Mouse (Mus musculus): ENCODE data around the gene Sugp1.
A peak's percentile ranks its signal among the peaks of the same experiment; 100 is the strongest.
"Not testable (repeated sequence)": the region's sequence is repeated elsewhere in the genome, so short reads cannot be mapped to it uniquely, and the experiment has no call there.

The Sugp1 gene

DNA sequence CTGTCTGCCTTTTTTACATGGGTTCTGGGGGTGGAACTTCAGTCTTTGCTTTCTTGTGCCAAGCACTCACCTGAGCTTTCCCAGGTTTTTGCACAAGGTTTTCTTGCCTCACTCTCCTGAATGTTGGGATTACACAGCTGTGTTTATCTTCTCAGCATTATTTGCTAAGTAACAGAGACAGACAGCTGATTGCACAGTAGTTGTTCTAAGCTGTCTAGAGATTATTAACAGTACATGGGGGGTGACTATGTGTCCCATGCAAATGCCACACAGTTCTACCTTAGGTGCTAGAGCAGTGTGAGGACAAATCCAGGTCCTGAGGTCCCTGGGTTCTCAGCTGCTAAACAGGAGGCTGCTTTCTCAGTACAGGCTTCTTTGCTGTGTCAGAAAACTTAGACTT is 7.0 kb downstream of the Sugp1 start:
- DNase-seq (ENCODE audit: low spot score), result no peak

DNA sequence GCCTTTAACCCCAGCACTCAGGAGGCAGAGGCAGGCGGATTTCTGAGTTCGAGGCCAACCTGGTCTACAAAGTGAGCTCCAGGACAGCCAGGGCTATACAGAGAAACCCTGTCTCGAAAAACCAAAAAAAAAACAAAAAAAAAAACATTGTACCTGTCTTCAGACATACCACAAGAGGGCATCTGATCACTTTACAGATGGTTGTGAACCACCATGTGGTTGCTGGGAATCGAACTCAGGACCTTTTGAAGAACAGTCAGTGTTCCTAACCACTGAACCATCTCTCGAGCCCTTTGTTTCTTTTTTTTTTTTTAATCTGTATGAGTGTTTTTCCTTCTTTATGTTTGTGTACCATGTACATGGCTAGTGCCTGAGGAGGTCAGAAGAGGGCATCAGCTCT is 7.8 kb downstream of the Sugp1 start:
- DNase-seq (ENCODE audit: low spot score), result not testable (repeated sequence)

DNA sequence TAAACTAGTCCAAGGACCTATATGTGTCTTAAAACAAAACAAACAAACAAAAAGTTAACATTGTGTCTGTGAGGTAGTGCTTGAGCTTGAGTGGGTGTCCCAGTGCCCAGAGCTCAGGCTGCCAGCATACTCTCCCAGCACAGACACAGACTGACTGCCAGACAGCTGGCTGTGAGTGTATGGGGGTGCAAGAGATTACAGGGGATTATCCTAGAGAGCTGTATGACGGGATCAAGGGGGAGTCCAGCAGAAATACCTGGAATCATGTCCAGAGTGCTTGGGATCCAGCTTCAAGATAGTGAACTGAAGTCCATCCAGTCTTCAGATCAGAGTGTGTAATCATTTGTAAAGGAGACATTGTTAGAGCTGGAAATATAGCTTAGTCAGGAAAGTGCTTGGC is 15.1 kb downstream of the Sugp1 start:
- DNase-seq (ENCODE audit: low spot score), result no peak

DNA sequence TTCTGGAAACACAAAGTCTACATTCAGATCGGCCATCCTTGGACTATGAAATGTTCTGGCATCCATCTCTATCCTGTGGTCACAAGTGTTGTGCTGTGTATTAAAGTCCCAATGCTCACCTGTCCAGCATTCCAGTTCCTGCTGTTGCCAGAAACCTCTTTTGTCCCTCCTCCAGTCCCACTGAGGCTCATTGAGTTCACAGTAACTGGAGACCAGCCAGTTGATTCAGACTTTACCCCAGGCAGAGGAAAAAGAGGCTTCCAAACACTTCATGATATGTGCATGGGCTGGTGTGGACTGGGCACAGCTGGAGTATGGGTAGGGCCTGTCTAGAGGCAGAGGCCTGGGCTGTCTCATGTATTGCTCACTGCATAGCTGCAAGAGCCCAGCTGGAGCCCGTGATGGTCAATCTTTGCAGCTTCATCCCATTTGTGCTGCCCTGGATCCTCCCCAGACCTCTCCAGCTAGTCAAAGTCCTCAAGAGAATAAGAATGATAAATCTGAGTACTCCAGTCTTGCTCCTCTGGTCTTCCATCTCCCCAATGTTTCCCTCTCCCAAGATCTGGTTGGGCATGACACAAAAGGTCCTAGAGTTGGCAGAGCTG is 29.3 kb downstream of the Sugp1 start:
- no peak for DNase-seq (ENCODE audit: low spot score)

DNA sequence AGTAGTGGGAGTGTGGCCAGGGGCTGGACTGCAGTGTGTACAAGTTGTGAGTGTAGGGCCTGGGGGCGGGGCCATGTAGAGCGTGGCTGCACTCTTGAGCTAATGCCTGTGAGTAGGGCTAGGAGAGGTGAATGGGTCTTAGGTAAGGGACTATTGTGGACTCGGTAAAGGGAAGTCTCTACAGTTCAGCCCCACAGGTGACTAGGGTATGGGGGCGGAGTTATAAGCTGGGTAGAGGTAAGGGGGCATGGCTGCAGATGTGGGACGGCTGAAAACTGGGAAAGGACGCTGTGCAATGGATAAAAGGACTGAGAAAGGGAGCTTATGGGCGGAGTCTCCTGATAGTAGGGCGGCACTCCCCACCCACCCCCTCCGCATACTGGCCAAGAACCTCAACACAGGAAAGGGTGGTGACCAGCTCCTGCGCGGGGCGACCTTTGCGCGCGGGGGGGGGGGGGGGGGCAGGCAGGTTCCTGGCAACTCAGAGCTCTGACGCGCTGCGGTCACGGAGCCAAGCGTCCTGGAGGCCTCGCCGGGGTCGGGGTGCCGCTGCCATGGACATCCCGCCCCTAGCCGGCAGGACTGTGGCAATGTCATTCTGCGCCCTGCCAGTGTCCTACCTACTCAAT is 29.9 kb downstream of the Sugp1 start, which contains the start of gene Tm6sf2:
Gene Tm6sf2 (plus strand): TSS at position 484 of the 629 bp plus-strand sequence.
- no peak for DNase-seq (ENCODE audit: low spot score)

DNA sequence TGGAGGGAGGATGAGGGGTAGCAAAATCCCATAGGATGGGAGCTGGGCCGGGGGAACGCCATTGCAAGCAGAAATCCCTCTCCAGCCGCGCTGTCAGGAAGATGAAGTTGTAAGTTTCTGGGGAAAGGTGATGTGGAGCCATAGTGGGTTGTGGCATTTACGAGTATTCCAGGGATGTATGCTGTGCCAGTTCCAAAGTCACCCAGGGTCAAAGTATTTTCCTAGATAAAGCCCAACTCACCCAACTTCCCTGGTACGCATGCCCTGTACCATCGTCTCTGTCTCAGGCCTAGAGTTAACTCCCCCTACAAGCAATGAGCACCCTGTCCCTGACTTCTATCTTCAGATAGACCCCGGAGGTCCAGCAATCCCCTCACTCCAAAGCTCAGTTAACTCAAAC is 30.5 kb downstream of the Sugp1 start:
- no peak for DNase-seq (ENCODE audit: low spot score)

DNA sequence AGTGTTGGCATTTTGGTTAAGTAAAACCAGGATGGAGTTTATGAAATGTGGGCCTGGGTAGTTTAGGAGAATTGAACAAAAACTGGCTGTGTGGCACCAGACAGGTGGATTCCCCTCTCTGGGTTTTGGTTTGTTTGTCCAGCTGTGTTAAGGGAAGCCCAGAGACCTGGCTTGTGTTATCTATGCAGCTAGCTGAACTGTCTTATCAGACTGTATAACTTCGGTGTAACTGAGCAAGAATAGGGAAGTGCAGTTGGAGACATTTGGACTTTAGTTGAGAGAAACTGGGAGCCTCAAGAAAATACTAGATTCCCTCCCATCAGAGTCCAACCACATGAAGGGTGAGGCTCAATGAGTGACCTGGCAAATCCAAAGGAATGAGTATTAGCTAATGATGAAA is 31.1 kb downstream of the Sugp1 start:
- DNase-seq (ENCODE audit: low spot score), result no peak

DNA sequence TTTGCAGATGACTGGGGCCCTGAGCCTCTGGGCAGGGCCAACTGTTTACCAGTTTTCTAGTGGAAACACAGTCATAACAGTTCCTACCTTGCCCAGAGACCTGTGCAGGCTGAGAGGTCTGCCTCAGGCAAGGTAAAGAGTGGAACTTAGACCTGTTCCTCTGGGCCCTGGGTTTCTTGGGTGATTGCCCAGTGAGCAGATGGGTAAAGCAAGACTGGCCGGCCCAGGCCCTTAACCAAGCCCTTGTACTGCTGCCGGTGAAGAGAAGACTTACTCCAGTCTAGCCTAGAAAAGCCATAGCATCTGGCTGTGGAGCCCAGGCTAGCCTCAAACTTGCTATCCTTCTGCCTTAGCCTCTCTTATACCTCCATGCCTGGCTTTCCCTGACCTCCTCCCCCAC is 39.4 kb downstream of the Sugp1 start:
- DNase-seq (ENCODE audit: low spot score), result no peak

DNA sequence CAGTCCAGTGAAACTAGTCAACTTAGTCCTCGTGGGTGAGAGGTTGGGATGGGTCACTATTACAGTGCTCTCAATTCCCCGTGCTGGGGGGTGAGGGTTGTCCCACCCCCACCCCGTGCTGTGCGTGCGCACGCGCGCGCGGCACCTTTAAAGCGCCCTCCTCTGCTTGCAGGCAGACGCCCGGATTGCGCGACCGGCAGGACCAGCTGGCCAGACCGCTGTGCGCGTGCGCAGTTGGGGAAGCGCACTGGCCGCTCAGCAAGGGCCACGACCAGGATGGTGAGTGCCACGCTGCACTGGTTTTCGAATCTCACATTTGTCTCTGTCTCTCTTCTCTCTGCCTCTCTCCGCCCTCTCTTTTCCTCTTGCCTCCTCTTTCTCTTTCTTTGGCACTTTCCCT is 40.7 kb downstream of the Sugp1 start, which contains the start of gene Hapln4:
Gene Hapln4 (plus strand): TSS at position 173 of the 400 bp plus-strand sequence.
- DNase-seq (ENCODE audit: low spot score), result peak; percentile 19

DNA sequence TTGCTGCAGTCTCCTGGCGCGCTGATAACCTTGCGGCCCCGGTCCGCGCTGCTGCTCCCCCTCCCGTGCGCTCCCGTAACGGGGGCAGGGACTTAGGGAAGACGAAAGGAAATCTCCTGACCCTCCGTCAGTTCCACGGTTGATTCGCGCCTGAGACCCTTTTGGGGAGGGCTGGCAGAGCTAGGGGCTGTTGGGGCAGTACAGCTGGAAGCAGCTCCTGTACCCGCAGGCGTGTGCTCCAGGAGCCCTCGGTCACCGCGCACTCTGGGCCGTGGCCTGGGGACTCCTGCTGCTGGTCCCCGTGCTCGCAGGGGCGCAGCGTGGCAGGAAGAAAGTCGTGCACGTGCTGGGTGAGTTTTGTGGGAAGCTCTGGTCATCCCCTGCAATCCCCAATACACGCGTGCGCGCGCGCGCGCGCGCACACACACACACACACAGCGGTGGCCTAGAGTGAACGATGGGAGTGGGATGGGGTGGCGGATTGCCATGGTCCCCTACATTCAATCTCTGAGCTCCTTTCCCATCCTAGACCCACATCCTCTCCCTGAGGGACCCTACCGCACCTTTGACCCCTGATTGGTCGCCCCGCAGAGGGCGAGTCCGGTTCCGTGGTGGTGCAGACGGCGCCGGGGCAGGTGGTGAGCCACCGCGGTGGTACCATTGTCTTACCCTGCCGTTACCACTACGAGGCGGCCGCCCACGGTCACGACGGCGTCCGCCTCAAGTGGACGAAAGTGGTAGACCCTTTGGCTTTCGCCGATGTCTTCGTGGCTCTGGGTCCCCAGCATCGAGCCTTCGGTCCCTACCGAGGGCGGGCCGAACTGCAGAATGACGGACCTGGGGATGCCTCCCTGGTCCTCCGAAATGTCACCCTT is 41.8 kb downstream of the Sugp1 start:
- no peak for DNase-seq (ENCODE audit: low spot score)

DNA sequence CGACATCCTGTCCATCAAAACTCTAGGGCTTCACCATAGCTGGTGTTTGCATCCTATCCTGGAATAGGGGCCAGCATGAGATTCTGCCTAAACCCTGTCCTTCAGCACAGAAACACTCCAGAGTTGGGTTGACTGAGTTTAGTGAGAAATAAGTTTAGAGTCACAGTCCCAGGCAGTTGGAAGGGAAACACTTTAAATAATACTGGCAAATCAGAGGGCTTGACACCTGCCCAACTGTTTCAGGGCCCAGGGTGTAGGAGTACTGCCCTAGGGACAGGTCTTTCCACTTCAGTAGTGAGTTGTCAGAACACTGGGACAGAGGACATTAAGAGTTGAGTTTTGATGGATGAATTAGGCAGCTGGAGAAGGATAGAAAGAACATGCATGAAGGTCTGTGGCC is 43.5 kb downstream of the Sugp1 start:
- DNase-seq (ENCODE audit: low spot score), result no peak

DNA sequence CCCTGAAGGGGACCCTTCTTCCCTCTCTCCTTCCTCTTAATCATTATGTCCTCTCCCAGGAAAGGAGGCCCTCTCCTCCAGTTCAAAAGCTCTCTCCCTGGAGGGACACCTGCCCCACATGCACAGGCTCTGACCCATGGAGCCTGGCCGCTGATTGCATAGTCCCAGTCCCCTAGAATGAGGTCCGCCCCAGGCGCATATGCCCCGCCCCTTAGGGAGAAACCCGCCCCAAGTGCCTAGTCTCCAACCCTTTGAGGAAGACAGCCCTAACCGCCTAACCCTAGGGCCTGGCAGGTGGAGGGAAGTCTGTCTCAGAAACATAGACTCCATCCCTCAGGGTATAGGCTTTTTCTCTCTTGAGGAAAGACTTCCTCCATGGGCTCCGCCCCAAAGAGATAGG is 44.6 kb downstream of the Sugp1 start:
- DNase-seq (ENCODE audit: low spot score), result no peak

DNA sequence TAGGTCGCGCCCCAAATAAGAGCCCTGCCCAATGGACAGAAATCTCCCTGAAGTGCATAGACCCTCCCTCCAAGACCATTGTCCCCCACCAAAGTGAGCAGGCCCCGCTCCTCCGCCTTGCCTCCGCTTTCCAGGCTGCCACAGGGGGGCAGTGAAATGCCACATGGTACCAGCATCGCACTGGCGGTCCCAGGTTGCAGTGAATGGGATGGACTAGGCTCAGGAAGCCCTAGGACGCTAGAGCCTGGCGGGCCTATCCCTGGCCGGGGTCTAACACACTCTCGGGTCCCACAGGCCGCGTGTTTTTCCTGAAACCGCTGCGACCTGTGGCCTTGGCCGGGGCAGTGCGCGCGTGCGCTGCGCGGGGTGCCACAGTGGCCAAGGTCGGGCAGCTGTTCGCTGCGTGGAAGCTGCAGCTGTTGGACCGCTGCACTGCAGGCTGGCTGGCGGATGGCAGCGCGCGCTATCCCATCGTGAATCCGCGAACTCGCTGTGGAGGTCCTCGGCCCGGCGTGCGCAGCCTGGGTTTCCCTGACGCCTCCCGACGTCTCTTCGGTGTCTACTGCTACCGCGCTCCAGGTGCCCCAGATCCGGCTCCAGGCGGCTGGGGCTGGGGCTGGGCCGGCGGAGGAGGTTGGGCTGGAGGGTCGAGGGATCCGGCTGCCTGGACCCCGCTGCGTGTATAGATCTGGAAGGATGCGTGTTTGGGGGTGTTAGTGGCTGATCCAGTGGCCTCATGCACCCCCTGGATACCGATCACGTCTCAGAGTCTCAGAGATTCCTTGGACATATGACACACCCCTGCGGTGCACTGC is 45.4 kb downstream of the Sugp1 start:
- no peak for DNase-seq (ENCODE audit: low spot score)

DNA sequence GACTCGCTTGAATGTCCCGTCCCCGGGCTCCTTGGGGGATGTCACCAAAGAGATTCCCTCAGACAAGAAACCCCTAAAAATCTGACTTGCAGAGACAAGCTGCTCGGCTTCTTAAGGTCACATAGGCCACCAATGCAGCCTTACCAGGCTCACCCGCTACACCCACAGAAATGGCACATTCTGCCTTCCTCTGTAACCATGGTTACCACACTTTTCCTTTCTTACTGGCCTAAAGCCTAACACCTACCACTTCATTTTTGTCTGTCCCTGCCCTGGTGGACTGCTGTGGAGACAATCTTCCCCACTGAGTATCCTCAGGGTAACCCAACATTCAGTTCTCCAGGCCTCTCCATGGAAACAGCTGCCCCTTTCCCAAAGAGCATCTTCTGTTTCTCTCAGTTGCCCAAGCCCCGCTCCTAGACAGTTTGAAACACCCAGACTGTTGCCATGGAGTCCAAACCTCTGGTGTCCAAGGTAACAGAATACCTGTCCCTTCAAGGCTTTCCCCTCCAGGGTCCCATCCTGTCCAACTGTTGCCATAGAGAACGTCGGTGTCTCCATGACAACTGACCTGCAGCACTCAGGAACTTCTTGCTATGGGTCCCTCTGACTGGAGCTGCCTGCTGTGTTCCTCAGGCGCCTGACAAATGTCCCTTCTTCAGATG is 46.8 kb downstream of the Sugp1 start:
- no peak for DNase-seq (ENCODE audit: low spot score)

DNA sequence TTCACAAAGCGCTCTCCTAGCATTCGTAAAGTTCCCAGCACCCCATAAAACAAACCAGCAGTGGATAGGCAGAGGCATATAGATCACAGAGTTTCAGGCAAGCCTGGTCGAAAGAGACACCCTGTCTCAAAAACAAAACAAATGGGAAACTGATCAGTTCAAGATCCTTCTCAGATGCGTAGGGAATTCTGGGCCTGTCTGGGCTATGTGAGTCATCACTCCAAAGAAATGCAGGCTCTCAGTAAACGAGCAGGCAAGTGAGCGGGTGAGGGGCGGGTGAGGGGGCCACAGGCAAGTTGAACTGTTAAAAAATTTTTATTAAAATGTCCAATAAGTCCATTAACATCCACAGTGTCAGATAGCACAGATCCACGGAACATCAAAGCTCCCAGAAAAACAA is 50.2 kb downstream of the Sugp1 start:
- DNase-seq (ENCODE audit: low spot score), result no peak

DNA sequence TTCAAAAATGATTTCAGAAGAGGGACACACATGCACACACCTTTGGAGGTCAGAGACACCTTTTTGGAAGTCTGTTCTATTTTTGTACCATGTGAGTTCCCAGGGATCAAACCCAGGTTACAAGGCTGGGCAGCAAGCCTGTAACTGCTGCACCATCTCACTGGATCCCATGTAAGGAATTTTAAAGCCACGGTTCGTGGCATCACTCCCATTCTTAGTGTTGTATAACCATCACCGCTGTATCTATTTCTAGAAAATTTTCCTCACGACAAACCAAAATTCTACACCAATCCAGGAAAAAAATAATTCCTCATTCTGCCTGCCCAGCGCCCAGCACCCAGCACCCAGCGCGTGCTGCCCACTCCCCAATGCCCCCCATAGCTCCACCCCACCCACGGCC is 56.7 kb downstream of the Sugp1 start:
- no peak for DNase-seq (ENCODE audit: low spot score)

DNA sequence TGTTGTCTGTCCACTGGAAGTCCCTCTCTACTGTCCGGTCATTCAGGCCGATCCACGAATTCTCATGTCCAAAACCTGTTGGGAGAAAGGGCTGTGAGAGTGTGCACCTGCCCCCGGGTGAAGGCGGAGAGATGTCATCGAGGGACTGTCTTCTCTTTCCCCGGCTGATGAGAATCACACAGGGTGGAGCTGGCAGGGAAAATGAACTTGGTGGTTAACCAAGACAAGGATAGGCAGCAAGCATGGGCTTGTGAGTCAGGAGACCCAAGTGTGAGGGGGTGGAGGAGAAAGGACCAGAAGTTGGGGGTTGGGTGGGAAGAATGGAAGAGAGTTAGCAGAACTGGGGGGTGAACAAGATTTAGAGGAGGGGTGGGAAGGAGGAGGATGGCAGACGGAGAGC is 57.6 kb downstream of the Sugp1 start:
- DNase-seq (ENCODE audit: low spot score), result no peak

DNA sequence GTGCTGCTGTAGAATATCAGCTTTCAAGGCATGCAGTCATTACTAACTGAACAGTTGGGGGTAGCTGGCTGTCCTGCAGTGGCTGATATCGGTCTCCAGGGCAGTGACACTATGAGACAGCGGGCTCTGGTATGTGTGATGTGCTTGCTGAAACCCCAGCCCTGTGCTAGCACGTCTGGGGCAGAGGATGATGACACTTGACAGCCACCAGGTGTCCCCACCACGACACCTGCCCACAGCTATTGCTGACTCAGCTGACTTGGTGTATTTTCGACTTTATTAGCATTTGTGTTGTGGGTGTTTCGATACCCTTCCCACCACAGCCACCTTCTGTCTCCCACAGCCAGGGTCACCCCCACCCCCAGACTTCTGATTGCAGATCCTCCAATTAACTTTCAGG is 61.9 kb downstream of the Sugp1 start:
- DNase-seq (ENCODE audit: low spot score), result peak; percentile 14

DNA sequence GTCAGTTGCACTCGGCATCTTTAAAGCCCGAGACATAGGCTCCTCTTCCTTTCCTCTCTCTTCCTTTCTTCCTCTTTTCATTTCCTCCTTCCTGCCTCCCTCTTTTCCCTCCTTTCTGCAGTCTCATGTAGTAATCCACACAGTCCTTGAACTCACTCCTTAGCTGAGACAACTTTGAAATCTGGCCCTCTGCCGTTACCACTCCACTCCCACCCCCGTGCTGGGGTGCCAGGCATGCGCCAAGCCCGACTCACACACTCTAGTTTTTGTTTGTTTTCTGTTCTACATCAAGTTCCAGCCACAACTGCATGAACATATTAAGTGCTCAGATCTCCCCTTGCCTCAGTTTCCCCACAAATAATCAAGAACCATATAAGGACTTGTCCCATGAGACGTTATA is 62.3 kb downstream of the Sugp1 start:
- DNase-seq (ENCODE audit: low spot score), result no peak

DNA sequence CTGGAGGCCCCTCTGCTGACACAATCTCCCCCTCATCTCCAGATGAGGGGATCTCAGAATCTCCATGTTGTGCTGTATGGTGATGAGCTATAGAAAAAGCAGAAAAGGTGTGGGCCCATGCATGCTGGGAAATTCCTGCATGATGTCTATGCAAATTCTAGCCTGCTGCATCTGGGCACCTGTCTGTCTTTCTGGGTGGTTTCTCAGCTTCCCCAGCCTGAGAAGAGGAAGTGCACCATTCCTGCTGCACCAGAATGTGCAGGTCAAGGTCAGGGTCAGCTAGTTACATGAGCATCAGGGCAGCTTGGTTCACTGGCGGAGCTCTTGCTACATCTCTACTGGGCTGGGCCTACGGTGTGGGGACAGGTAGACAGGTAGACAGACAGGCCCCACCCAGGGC is 67.8 kb downstream of the Sugp1 start:
- no peak for DNase-seq (ENCODE audit: low spot score)

DNA sequence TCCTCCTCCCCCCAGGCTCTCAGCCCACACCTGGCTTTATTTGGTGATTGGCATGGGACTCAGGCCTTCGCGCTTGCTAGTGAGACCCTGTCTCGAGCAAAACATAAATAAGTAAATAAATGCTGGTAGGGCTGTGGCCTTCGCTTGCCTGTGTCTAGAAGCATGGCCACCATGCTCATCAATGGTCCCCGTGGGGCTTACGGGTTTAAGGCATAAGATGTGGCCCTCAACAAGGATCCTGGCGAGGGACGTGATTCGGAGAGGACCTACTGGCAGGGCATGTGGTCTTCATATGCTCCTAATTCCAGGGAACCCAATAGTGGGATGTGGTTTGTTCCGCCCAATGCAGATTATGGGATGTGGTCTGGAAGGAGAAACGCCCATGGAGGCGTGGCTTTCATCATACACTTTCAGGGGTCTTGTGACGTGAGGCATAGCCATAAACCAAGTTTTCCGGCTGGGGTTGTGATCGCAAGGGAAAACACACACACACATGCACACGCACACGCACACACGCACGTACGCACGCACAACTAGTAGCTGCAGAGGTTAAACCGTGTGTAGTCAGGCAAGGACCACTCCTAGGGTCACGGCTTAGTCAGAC is 68.7 kb downstream of the Sugp1 start:
- DNase-seq (ENCODE audit: low spot score), result no peak
